Mouse (Mus musculus): ENCODE data around the gene Dlgap4.
"Not testable (repeated sequence)": the region's sequence is repeated elsewhere in the genome, so short reads cannot be mapped to it uniquely, and the experiment has no call there.

The Dlgap4 gene

DNA sequence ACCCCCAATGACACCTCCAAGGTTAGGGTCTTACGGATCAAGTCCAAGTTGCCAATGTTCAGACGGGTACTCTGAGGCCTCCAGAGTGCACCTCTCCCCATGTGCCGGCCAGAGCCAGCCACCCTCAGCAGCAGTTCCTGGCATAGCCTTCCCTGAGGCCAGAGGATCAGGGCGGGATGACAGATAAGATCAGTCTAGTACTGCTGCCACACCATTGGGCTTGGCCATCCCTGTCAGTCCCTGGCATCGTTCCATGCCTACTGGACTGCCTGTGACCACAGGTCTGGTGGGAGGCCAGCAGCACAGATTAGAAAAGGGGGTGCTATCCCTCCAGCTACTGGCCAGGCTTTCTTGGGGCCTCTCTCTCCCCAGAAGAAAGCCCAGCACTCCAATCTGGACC lies 165.5 kb downstream of the Dlgap4 start:
- DNase-seq = peak; percentile 60 to 61

DNA sequence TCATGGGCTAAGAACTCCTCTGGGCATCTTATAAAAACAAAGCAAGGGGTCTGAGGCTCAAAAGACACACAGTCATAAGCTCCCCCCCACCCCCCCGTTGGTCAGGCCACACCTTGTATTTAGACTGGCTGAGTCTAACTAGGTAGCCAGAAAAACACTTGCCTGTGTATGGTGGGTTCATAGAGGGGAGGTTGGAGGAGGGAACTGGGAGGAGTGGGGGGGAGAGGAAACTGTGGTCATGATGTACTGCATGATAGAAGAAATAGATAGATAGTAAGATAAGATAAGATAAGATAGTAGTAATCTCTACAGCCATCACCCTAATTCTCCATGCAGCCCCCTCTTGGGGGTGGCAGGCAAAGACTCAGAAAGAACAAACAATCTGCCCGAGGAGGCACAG lies 166.0 kb downstream of the Dlgap4 start:
- DNase-seq = no peak

DNA sequence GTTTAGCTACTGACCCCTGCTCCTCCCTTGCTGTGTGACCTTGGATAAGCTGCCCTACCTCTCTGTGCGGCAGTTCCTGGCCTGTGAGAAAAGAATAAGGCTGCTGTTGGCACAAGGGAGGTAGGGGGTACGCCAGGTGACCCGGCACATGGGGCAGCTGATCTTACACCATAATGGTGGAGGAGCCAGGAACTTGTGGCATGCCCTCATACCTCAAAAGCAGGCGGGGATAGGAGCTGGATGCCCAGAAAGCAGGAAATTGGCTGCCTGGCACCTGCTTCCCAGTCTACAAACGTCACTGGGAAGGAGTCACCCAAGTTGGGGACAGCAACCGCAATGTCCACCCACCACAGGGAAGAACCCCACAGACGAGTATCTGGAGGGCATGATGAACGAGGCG lies 166.6 kb downstream of the Dlgap4 start:
- DNase-seq = no peak

DNA sequence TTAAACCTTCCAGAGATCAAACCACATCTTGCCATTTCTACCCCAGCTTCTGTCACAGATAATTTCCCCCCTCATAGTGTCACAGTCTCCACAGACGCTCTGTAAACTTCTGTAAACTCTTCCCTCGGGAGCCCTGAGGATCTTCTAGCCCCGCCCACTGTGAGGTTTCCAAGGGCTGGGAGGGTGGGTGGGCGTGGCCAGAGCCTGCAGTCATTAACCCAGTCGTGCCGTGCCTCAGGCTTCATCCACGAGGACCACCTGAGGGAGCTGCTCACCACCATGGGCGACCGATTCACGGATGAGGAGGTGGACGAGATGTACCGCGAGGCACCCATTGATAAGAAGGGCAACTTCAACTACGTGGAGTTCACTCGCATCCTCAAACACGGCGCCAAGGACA lies 167.2 kb downstream of the Dlgap4 start:
- DNase-seq = no peak

DNA sequence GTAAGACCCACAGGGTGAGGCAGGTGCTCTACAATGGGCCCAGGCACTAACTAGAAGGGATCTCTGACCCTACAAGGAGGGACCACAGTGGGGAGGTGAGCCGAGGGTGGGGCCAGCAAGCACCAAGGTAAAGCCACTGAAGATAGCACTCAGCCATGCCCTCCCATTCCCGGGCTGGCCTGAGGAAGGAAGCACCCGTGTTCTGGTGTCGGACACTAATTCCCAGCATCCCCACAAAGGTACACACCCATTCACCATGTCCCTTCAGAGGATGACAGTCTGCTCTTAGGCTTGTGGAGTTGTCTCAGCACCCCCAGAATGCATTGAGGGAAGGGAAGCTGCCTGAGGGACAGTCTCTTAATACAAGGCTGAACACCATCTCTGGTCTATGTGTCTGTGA lies 167.8 kb downstream of the Dlgap4 start:
- DNase-seq = no peak

DNA sequence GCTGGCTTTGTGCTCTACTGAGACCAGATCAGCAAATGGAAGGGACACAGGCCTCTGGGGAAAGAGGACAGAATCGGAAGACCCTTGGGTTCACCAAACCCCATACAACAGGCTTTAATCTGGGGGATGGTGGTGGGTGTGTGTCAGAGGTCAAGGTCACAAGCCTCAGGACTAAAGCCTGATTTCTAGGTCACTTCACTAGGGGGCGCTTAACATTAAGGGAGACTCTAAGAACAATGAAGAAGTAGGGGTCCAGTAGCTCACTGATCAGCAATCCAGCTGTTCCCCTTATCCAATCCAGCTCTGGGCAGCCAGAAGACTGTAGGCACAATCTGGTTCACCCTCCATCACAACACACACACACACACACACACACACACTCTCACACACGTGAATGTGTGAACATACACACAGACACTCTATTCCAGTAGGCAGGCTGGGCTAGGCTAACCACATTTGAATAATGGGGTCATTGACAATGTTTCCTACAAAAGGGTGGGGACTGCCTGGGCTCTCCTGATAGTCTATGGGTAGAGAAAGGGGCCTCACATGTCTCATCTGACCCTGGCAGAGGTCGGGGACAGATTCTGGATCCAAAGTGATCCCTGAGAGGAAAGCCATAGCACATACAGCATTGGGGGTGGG lies 168.5 kb downstream of the Dlgap4 start:
- no peak for DNase-seq

DNA sequence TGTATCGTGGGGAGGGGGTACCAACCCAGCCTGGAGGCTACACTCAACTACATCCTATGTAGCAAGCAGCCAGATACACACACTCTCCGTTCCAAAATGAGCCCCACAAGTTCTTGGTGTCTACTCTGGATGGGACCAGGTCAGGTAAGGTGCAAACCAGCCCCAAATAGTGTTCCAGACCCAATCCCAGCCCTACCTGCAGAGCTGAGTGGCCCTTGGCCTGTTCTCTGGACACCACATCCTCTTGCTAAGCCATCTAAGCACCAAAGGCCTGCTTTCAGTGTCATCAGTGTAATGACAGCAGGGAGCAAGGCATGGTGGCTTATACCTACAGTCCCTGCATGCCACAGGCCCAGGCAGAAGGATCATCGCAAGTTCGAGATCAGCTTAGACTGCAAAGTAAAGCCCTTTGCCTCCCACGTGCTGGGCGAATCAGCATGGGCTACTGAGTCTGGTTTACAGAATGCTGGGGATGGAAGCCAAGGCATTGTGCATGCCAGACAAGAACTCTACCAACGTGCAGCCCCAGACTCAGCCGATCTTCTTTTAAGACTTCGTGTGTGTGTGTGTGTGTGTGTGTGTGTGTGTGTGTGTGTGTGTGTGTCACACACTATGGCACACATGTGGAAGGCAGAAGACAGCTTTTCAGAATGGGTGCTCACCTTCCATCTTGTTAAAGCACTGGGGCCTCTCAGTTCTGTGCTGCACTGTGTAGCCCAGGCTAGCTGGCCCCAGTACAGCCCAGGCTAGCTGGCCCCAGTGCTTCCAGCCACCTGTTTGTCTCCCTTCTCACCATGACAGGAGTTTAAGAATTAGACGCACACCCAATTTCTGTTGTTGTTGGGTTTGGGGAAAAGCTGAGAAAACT lies 169.2 kb downstream of the Dlgap4 start:
- DNase-seq = no peak

DNA sequence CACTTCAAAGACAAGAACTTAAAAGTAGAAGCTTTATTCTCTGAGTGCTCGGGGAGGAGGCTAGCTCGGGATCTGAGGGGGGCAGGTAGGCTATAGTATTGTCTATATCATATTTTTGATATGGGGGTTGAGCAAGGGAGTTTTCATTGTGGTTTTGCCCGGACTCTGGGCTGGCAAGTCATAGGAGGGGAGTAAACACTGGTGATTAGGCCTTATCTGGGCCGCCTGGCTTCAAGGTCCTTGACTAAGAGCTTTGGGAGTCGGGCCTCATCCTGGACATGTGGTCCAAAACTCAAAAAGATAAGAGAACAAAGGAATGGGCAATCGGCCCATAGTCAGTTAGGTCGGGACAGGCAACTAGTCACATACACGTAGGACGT lies 169.8 kb downstream of the Dlgap4 start:
- no peak for DNase-seq

DNA sequence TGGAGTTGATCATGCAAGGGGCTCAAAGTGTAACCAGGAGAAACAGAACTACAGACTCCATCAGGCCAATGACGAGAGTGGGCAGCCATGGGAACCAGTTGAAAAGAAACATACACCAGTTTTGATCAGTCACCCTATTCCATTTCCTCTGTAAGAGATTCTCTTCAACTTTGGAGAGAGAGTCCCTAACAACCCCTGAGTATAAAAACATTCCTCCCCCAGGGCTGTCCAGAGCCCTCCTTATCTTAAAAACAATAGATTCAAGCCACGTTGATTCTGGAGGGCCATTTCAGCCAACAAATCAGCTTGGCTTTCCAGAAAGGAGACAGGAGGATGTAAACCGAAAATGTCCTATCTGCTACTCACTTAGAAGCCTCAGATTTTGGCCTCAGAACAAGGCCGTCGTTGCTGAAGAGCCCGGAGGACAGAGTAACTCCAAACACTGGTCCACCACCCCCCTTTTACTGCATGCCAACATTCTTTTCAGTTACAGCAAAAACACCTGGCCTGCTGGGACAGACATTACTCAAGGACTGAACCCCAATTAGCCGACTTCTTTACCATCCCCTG lies 170.6 kb downstream of the Dlgap4 start:
- no peak for DNase-seq

DNA sequence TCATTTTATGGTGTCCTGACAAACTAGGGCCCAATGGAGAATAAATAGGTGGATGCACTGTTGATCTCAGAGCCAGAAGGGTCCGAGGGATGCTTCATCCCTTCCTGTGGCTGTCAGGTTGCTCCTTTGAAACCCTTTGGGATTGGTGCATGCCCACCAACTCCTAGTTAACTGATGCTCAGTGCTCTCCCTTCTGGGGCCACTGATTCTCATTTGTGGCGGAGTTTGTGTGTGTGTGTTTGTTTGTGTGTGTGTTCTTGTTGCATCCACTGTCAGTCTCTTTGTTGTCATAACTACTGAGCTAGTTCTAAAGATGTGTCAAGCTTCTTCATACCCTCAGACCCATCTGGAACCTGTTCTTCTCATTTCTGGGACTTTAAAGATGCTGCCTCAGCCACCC lies 171.4 kb downstream of the Dlgap4 start:
- DNase-seq = no peak

DNA sequence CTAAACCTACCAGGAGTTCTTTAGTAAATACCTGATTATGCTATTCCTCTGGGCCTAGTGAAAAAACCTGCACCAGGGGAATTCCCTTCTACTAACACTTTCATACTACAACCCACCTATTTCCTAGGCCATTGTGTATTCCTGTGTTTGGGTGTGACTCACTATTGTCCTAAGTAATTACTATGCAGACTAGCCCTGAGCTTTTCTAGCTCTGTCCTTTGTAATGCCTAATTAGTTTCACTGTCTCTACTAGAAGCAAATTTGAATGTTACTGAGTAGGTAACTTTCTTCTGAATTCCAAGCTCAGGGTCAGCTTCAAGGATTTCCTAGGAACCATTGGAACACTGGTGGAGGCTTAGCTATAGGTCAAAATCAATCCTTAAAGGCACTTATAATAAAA lies 172.9 kb downstream of the Dlgap4 start:
- not testable (repeated sequence) for DNase-seq

DNA sequence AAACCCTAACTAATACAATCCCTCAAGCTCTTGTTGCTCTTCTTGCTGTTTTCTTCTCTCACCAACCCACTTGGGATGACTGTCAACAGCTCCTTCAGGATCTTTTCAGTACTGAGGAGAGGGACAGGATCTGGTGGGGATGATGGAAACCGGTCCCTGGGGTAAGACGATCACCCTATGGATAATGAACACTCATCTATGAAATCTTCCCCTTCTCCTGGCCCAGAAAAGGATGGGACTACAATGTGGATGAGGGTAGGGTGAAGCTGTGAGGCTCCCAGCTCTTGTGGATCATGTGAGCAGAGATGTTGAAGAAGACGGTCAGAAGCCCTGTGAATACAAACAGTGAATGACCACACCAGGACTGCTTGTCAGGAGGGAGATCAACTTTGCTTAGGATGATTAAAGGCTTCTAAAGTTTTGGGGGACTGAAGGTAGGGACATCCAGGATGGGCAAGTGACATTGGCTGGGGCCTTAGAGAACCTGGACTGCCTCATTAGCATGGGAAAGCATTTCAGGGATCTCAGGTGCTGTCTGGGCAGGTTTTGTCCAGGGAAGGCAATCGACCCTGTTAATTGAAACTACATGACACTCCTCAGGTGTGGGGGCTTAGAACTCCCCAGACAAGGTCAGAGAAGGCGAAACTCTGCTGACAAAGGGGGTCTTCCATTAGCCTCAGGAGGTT lies 173.7 kb downstream of the Dlgap4 start:
- DNase-seq = no peak

DNA sequence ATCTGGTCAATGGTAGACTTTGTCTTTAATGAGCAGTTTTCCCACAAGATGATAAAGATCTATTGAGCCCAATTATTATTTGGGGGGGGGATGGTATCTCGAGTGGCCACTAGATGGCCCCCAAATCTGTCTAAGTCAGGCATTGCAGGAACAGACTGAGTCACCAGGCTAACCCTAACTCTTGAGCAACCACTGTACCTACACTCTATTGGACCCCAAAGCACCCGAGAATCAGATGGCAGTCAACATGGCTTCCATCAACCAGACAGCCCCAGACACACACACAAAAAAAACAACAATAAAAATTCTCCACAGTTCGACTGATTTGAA lies 174.2 kb downstream of the Dlgap4 start:
- peak in 1 of 2 experiments; percentile 54 for DNase-seq

DNA sequence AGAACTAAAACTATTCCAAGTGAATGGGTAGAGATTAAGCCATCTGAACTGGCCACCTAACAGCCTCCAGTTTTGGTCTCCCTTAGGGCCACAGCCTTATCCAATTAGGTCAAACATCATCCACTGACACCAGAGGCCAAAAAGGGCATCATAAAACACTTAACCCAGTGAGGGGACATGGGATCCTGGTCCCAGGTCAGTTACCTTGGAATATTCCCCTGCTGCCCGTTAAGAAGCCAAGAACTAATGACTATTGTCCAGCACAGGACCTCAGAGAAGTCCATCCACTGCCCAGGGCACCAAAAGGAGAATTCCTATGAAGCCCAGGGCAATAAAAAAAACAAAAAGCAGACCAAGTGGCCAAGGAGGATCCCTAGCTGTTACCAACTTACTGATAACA lies 175.3 kb downstream of the Dlgap4 start:
- no peak for DNase-seq

DNA sequence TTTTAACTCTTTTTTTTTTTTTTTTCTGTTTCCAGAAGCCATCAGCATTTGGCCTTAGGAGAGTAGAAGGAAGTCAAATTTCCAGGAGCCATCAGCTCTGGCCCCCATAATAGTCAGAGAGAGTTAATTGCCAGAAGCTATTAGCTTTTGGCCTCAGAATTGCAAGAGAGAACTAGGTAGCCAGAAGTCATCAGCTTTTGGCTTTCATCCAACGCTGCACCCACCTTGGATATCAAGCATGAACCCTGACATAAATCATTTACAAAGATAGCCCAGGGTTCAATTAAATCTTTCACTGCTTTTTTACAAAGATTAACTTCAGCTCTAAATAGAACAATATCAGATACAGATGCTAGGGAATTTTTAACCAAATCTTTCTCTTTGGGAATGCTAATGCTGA lies 185.0 kb downstream of the Dlgap4 start:
- peak; percentile 35 to 51 for DNase-seq

DNA sequence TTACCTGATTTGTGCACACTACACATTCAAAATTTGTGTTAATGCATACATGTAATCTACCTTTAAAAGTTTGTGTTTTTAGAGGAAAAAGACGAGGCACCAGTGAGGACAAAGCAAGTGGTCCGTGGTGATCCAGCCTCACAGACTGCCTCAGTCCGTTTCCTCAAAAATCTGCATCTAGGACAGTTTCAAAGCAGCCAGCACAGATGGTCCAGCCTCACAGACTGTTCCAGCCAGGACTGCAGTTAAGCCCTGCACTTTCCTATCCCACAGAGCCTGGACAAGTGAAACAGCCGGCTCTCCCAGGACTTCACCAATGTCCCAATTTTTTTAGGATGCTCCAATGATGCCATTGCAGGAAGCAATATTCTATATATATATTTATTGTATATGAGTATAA lies 187.5 kb downstream of the Dlgap4 start:
- no peak for DNase-seq

DNA sequence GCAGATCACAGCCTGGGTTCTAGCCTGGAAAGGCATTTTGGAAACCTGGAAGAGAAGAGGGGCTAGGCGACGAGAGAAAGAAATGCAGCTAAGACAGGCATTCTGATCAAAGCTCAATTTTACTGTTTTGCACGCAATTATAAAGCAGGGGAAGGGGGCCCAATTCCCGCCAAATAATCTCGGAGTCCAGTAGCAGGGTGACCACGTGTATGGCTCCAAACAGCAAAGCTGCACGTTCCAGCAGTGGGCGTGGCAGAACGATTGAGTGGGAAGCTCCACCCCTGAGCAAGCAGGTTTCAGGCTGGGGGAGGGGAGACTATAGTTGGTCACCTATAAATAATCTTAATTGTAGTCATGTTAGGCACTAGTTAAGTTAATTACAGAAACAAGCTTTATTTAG lies 188.6 kb downstream of the Dlgap4 start:
- DNase-seq = not testable (repeated sequence)

DNA sequence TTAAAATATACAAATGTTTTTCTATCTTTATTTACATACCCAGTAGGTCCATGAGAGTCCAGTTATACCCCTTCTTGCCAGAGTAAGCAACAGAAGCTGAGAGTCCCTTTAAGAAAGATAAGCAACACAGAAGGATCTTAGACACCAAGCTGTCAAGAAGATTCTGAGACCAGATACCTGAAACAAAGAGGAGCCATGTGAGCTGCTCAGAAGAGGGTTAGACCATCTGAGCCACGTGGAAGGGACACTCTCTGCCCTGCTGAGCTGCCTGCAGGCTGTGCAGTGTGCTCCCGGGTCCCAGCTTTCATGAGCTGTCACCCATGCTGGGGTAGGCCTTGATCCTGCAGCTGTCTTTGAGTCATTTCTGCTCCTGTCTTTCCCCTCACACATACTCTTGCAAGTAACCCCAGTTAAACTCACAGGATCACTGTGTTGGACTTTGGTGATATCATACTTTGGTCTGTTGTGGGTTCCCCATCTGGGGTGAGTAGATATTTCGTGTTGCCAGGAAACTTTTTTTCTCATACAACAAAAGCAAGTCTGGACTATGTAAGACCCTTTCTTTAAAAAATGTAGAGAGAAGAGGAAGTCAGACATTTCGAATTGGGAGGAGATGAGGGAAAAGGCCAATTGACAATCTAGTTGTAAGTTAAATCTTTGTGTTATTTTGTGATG lies 190.3 kb downstream of the Dlgap4 start:
- no peak for DNase-seq

DNA sequence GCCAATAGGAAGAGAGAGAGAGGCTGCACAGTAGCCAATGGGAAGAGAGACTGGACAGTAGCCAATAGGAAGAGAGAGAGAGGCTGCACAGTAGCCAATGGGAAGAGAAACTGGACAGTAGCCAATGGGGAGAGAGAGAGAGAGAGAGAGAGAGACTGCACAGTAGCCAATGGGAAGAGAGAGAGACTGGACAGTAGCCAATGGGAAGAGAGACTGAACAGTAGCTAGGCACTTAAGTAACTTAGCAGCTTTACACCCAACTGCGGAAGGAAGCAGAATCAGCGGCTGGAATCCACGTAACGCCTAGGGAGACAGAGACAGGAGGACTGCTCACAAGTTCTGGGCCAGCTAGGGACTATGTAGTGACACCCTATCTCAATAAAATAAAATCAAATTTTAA lies 191.1 kb downstream of the Dlgap4 start:
- DNase-seq = no peak

DNA sequence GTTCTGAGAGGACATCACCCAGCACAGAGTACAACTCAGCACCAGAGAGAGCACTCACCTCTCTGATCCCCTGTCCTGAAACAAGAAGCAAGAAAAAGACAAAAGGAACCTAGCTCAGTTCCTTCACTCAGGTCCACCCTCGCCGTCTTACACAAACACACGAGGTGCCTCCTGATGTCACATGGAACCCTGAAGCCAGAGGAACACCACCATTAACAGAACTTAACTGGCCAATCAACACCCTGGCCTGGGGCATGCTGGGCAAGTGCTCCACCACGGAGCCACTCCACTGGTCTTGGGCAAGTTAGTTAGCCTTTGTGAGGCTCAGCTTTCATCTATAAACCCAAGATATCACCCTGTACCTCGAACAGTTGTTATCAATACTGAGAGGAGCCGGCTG lies 193.4 kb downstream of the Dlgap4 start:
- DNase-seq = no peak

DNA sequence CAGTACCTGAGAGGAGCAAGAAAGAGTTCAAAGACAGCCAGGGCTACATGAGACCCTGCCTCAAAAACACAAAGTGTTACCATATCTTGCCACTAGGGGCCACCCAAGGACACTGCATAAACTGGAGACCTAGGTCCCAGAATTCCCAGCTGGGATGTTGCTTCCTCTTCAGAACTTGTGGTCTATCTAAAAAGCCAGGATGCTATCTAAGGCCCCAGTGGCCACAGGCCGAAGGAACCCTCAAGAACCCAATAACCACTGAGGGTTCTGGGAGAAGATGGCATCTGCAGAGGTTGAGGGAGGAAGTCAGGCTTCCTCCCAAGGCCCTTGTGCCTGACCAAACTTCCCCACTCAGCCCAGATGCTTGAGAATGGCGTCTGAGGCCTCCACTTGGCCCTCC lies 196.1 kb downstream of the Dlgap4 start:
- peak; percentile 89 to 91 for DNase-seq

DNA sequence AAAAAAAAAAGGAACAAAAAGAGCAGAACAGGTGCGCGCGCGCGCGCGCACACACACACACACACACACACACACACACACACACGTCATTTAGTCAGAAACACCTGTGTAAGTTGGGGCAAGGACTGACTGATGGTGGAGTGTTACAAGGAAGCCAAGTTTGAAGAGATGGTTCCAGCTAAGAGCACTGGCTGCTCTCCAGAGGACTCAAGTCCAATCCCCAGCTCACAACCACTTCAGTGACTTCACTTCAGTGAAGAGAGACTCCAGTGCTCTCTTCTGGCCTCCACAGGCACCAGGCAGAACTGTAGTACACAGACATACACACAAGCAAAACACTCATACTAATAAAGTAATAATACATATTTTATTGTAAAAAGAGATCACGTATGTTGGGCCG lies 197.2 kb downstream of the Dlgap4 start:
- no peak for DNase-seq

DNA sequence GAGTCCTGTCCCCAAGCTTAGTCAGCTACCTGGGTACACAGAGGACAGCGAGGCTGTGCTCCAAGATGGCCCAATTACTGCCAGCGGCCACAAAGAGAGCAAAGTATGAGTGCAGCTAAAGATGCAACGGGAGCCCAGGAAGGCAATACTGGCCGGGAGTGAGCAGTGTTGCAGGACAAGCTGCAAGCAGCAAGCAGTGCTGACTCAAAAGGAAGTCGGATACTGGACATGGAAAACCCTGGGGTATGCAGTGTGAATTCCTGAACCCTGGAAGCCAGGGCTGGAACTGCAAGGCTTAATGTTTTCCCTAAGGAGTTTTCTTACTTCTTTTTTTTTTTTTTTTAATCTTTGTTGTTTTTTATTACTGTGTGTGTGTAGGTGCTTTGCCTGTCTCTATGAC lies 198.1 kb downstream of the Dlgap4 start:
- DNase-seq = no peak
